In genomic region chr1:37997867-37998266, GRCm38 (mm10) we compare ENCODE assay signal across 8 mouse cellular contexts. TPM values are rescaled to one million over a fixed set of nuclear protein-coding genes. Genes with fewer than 3 reads are reported as not detected.
A peak's percentile ranks its signal among the peaks of the same experiment; 100 is the strongest.
DNase-seq lines count a peak whose midpoint lies in the region; ATAC-seq and TF ChIP-seq lines count a peak whose summit lies in the region.

Gene Txndc9, minus strand, starts transcription at chr1:37997893.
Gene Eif5b, plus strand, starts transcription at chr1:37998010.

- no peaks in the 10 kb centered on the region for H3K9me3 ChIP-seq in embryonic facial prominence, embryonic 14.5 days (ENCODE audit: control insufficient read depth, low read length)
- H3K9me3 ChIP-seq in limb, embryonic 14.5 days (ENCODE audit: control insufficient read depth, low read length): no peaks in the 10 kb centered on the region
- H3K9me3 ChIP-seq in midbrain, postnatal 0 days (ENCODE audit: low read length): no peaks in the 10 kb centered on the region

- H3K4me3 ChIP-seq in embryonic facial prominence, embryonic 14.5 days (ENCODE audit: low read depth, low read length): peak within 1 kb of the TSS; percentile 96
- H3K4me3 ChIP-seq in limb, embryonic 14.5 days (replicated peaks; ENCODE audit: low read length): peak within 1 kb of the TSS; percentile 95
- H3K4me3 ChIP-seq in midbrain, postnatal 0 days (ENCODE audit: low read depth, low read length): peak within 1 kb of the TSS; percentile 81

- ATAC-seq in embryonic facial prominence, embryonic 14.5 days (ENCODE audit: low read depth): peak; percentile 95
- ATAC-seq in limb, embryonic 14.5 days (ENCODE audit: low FRiP score, low read depth): peak; percentile 93
- ATAC-seq in midbrain, postnatal 0 days (ENCODE audit: low FRiP score): peak; percentile 93

- TF ChIP-seq CTCF in midbrain, postnatal 0 days (IDR thresholded peaks at IDR 0.05): peak; percentile 72

- WGBS in embryonic facial prominence, embryonic 14.5 days: 0% methylated on average over 45 of the region's 50 CpGs
- 0% methylated on average over 47 of the region's 50 CpGs for WGBS in limb, embryonic 14.5 days
- WGBS in midbrain, postnatal 0 days: under 1% methylated on average over 50 of the region's 50 CpGs

- H3K4me2 ChIP-seq in embryonic facial prominence, embryonic 14.5 days (ENCODE audit: low read depth, low read length): peak within 1 kb of the TSS; percentile 68
- peak within 1 kb of the TSS; percentile 89 for H3K4me2 ChIP-seq in limb, embryonic 14.5 days (replicated peaks; ENCODE audit: low read depth, low read length, severe bottlenecking)
- peak within 1 kb of the TSS; percentile 75 for H3K4me2 ChIP-seq in midbrain, postnatal 0 days (ENCODE audit: low read depth, low read length, poor library complexity, severe bottlenecking)

- TF ChIP-seq POLR2A in limb, embryonic 14.5 days (IDR thresholded peaks at IDR 0.05; ENCODE audit: borderline replicate concordance, extremely low read depth, insufficient read depth, insufficient read length): no peak

- H3K27me3 ChIP-seq in embryonic facial prominence, embryonic 14.5 days (replicated peaks; ENCODE audit: control insufficient read depth, insufficient read depth, low read length): no peaks in the 10 kb centered on the region
- no peaks in the 10 kb centered on the region for H3K27me3 ChIP-seq in limb, embryonic 14.5 days (ENCODE audit: control insufficient read depth, insufficient read depth, low read length)
- no peaks in the 10 kb centered on the region for H3K27me3 ChIP-seq in midbrain, postnatal 0 days (ENCODE audit: insufficient read depth, low read length)

- H3K36me3 ChIP-seq in embryonic facial prominence, embryonic 14.5 days (ENCODE audit: control insufficient read depth, insufficient read depth, low read length): peaks cover 27% of the 10 kb centered on the region
- H3K36me3 ChIP-seq in limb, embryonic 14.5 days (ENCODE audit: control insufficient read depth, insufficient read depth, low read length): peaks cover 27% of the 10 kb centered on the region
- peaks cover 20% of the 10 kb centered on the region; the same call in 1 of the 2 replicates for H3K36me3 ChIP-seq in midbrain, postnatal 0 days (ENCODE audit: insufficient read depth, low read length)

- peak; percentile 92 for DNase-seq in 3T3-L1 (ENCODE audit: low read depth, low spot score)
- peak; percentile 88 to 90 for DNase-seq in adrenal gland, postnatal 4 days (ENCODE audit: low spot score in 2 of 2)
- DNase-seq in embryonic facial prominence, embryonic 14.5 days (ENCODE audit: low spot score): peak; percentile 98
- peak; percentile 94 for DNase-seq in heart, adult 8-10 months (ENCODE audit: low spot score)
- peak; percentile 96 for DNase-seq in kidney, adult 9 months
- peak; percentile 96 for DNase-seq in limb, embryonic 14.5 days (ENCODE audit: low spot score)
- peak; percentile 98 for DNase-seq in midbrain, postnatal 0 days (ENCODE audit: low spot score)
- peak; percentile 91 to 93 for DNase-seq in spleen, postnatal 14 days (ENCODE audit: low spot score in 2 of 2)

- peak within 1 kb of the TSS; percentile 94 for H3K27ac ChIP-seq in embryonic facial prominence, embryonic 14.5 days (replicated peaks; ENCODE audit: low read depth, low read length)
- H3K27ac ChIP-seq in limb, embryonic 14.5 days (replicated peaks; ENCODE audit: low read depth, low read length): peak within 1 kb of the TSS; percentile 92
- H3K27ac ChIP-seq in midbrain, postnatal 0 days (ENCODE audit: low read depth, low read length): peak within 1 kb of the TSS; percentile 94

- H3K9ac ChIP-seq in embryonic facial prominence, embryonic 14.5 days (ENCODE audit: low read depth, low read length): peak within 1 kb of the TSS; percentile 90
- H3K9ac ChIP-seq in limb, embryonic 14.5 days (ENCODE audit: low read depth, low read length, severe bottlenecking): peak within 1 kb of the TSS; percentile 88
- H3K9ac ChIP-seq in midbrain, postnatal 0 days (replicated peaks; ENCODE audit: low read length, poor library complexity, severe bottlenecking): peak within 1 kb of the TSS; percentile 91

- H3K4me1 ChIP-seq in embryonic facial prominence, embryonic 14.5 days (ENCODE audit: control insufficient read depth, insufficient read depth, low read length): peaks cover 7% of the 10 kb centered on the region
- H3K4me1 ChIP-seq in limb, embryonic 14.5 days (ENCODE audit: control insufficient read depth, insufficient read depth, low read length): peaks cover 10% of the 10 kb centered on the region
- peaks cover 13% of the 10 kb centered on the region for H3K4me1 ChIP-seq in midbrain, postnatal 0 days (ENCODE audit: insufficient read depth, low read length)

RNA-seq across cellular contexts. Expression of gene Txndc9, which starts in this region (rescaled TPM):
- 10 to 100 TPM; 90.4 to 95.2 TPM for total RNA-seq in adrenal gland, postnatal 4 days (2021)
- polyA plus RNA-seq in embryonic facial prominence, embryonic 14.5 days (2014; fragmentation: Nextera tagmentation; extraction: Ambion mirVana): 125 and 130 TPM in 2 replicates
- total RNA-seq in heart, adult 8-10 months (2022): 10 to 100 TPM; 54.6 to 63.0 (median 59.3) TPM
- 37.8 and 57.8 TPM in 2 replicates for polyA plus RNA-seq in limb, embryonic 14.5 days (2012; rRNA removed)
- 129 and 141 TPM in 2 replicates for polyA plus RNA-seq in limb, embryonic 14.5 days (2014; fragmentation: Nextera tagmentation; extraction: Ambion mirVana)
- 33.2 and 34.4 TPM in 2 replicates for total RNA-seq in midbrain, postnatal 0 days (2014; rRNA removed)
- polyA plus RNA-seq in midbrain, postnatal 0 days (2015; fragmentation: Nextera tagmentation; extraction: Ambion mirVana): 112 and 116 TPM in 2 replicates

RNA-seq across cellular contexts. Expression of gene Eif5b, which starts in this region (rescaled TPM):
- total RNA-seq in adrenal gland, postnatal 4 days (2021): 10 to 100 TPM; 42.2 to 47.5 TPM
- polyA plus RNA-seq in embryonic facial prominence, embryonic 14.5 days (2014; fragmentation: Nextera tagmentation; extraction: Ambion mirVana): 24.5 and 25.1 TPM in 2 replicates
- 10 to 100 TPM; 51.0 to 57.4 (median 54.5) TPM for total RNA-seq in heart, adult 8-10 months (2022)
- polyA plus RNA-seq in limb, embryonic 14.5 days (2012; rRNA removed): 24.7 and 35.3 TPM in 2 replicates
- 28.2 and 28.3 TPM in 2 replicates for polyA plus RNA-seq in limb, embryonic 14.5 days (2014; fragmentation: Nextera tagmentation; extraction: Ambion mirVana)
- total RNA-seq in midbrain, postnatal 0 days (2014; rRNA removed): 6.6 and 12.4 TPM in 2 replicates
- 16.7 and 19.6 TPM in 2 replicates for polyA plus RNA-seq in midbrain, postnatal 0 days (2015; fragmentation: Nextera tagmentation; extraction: Ambion mirVana)

Comparison
In these comparisons a context has a peak if more than half of its experiments do, and no peak if none do; other contexts are left out.
1. Peak in every context shown above with its lines: DNase-seq, ATAC-seq, H3K4me3 ChIP-seq and H3K27ac ChIP-seq.